Mouse (Mus musculus) MEL (cell line): ENCODE data around the gene Fam171a2. TPM values are rescaled to one million over a fixed set of nuclear protein-coding genes. Genes with fewer than 3 reads are reported as not detected.

Experiments used
- DNase-seq: peaks from one replicate; pipeline ENCODE4 v3.0.0; 2011; ENCODE audit warnings: low read depth, low spot score
- H3K27ac ChIP-seq: 2 replicates; pipeline ENCODE4 v1.5.1; 2012; ENCODE audit warnings: low read depth, mild to moderate bottlenecking, control low read depth, low read length, moderate library complexity; ENCODE audit not compliant: control insufficient read depth
- H3K27me3 ChIP-seq, 2 experiments: fragments of 150-350 bp in 1 of 2; sonication (generic) in 1 of 2; 2 replicates each; pipeline ENCODE4 v1.6.1; 2012; ENCODE audit warnings: low read length in 2 of 2, mild to moderate bottlenecking in 2 of 2, improper control_type of control experiment in 1 of 2, moderate library complexity in 1 of 2; ENCODE audit not compliant: insufficient read depth in 2 of 2, control insufficient read depth in 1 of 2
- H3K36me3 ChIP-seq, 2 experiments: 2 replicates each; pipeline ENCODE4 v1.6.1; 2012 to 2014; ENCODE audit warnings: low read length in 2 of 2, improper control_type of control experiment in 1 of 2, inconsistent platforms in 1 of 2, mild to moderate bottlenecking in 1 of 2; ENCODE audit not compliant: insufficient read depth in 2 of 2, control insufficient read depth in 1 of 2
- H3K4me1 ChIP-seq, 2 experiments: fragments of 150-350 bp in 1 of 2; sonication (generic) in 1 of 2; 2 replicates each; pipeline ENCODE4 v1.6.1; 2012; ENCODE audit warnings: low read length in 2 of 2, improper control_type of control experiment in 1 of 2, mild to moderate bottlenecking in 1 of 2; ENCODE audit not compliant: insufficient read depth in 2 of 2, control insufficient read depth in 1 of 2
- H3K4me3 ChIP-seq, 2 experiments: fragments of 150-350 bp in 1 of 2; sonication (generic) in 1 of 2; 2 replicates each; pipeline ENCODE4 v1.5.1; 2012; ENCODE audit warnings: low read depth in 2 of 2, low read length in 2 of 2, mild to moderate bottlenecking in 2 of 2, moderate library complexity in 2 of 2, control low read depth in 1 of 2, improper control_type of control experiment in 1 of 2; ENCODE audit not compliant: control insufficient read depth in 1 of 2, insufficient read depth in 1 of 2
- H3K79me2 ChIP-seq: 2 replicates; pipeline ENCODE4 v1.6.1; 2012; ENCODE audit warnings: mild to moderate bottlenecking, low read length, moderate library complexity; ENCODE audit not compliant: control insufficient read depth, poor library complexity, insufficient read depth
- H3K9ac ChIP-seq: 2 replicates; pipeline ENCODE4 v1.6.1; 2012; ENCODE audit warnings: low read depth, mild to moderate bottlenecking, control low read depth, low read length, moderate library complexity; ENCODE audit not compliant: control insufficient read depth, poor library complexity, severe bottlenecking
- H3K9me3 ChIP-seq: fragments of 150-350 bp; sonication (generic); replicated peaks from 2 replicates; pipeline ENCODE4 v1.6.1; 2012; ENCODE audit warnings: mild to moderate bottlenecking, low read length, improper control_type of control experiment, moderate library complexity; ENCODE audit not compliant: insufficient read depth
- BHLHE40 ChIP-seq: IDR thresholded peaks from 2 replicates; pipeline ENCODE4 v1.6.1; 2012; ENCODE audit warnings: low read depth, mild to moderate bottlenecking, inconsistent platforms, low read length, improper control_type of control experiment, borderline replicate concordance
- CHD1 ChIP-seq: IDR thresholded peaks from 2 replicates; pipeline ENCODE4 v1.6.1; 2012; ENCODE audit warnings: low read depth, mild to moderate bottlenecking, inconsistent platforms, low read length, improper control_type of control experiment
- CHD2 ChIP-seq: IDR thresholded peaks from 2 replicates; pipeline ENCODE4 v1.6.1; 2011; ENCODE audit warnings: low read length, improper control_type of control experiment
- CTCF ChIP-seq, 3 experiments: IDR thresholded peaks in 2 of 3; conservative IDR thresholded peaks in 1 of 3; 2 replicates each; pipeline ENCODE4 v1.5.1; 2011 to 2012; ENCODE audit warnings: low read length in 3 of 3, low read depth in 2 of 3, mild to moderate bottlenecking in 2 of 3, improper control_type of control experiment in 1 of 3, inconsistent platforms in 1 of 3, mixed read lengths in 1 of 3, moderate library complexity in 1 of 3; ENCODE audit not compliant: control insufficient read depth in 1 of 3, insufficient read depth in 1 of 3, poor library complexity in 1 of 3, severe bottlenecking in 1 of 3
- E2F4 ChIP-seq: IDR thresholded peaks from 2 replicates; pipeline ENCODE4 v1.6.1; 2011; ENCODE audit warnings: low read depth, low read length, improper control_type of control experiment, borderline replicate concordance
- GABPA ChIP-seq: IDR thresholded peaks from 2 replicates; pipeline ENCODE4 v1.6.1; 2012; ENCODE audit warnings: low read depth, mild to moderate bottlenecking, inconsistent platforms, low read length, improper control_type of control experiment, moderate library complexity
- GATA1 ChIP-seq: IDR thresholded peaks from 2 replicates; pipeline ENCODE4 v1.6.1; 2011; ENCODE audit warnings: low read depth, low read length, improper control_type of control experiment
- KAT2A ChIP-seq: conservative IDR thresholded peaks from 2 replicates; pipeline ENCODE4 v1.6.1; 2012; ENCODE audit warnings: low read depth, low read length, improper control_type of control experiment, inconsistent platforms
- MAX ChIP-seq: IDR thresholded peaks from 2 replicates; pipeline ENCODE4 v1.6.1; 2011; ENCODE audit warnings: low read length, improper control_type of control experiment
- MAZ ChIP-seq: IDR thresholded peaks from 2 replicates; pipeline ENCODE4 v1.6.1; 2012; ENCODE audit warnings: low read depth, mild to moderate bottlenecking, inconsistent platforms, low read length, improper control_type of control experiment
- MEF2A ChIP-seq: IDR thresholded peaks from 2 replicates; pipeline ENCODE4 v1.6.1; 2014; ENCODE audit warnings: low read depth, mild to moderate bottlenecking, inconsistent platforms, low read length, improper control_type of control experiment; ENCODE audit not compliant: poor library complexity, insufficient replicate concordance, severe bottlenecking; ENCODE audit errors: extremely low read depth
- MXI1 ChIP-seq: IDR thresholded peaks from 2 replicates; pipeline ENCODE4 v1.6.1; 2011; ENCODE audit warnings: mild to moderate bottlenecking, low read depth, low read length, improper control_type of control experiment
- MYB ChIP-seq: IDR thresholded peaks from 2 replicates; pipeline ENCODE4 v1.6.1; 2011; ENCODE audit warnings: mild to moderate bottlenecking, low read depth, low read length, improper control_type of control experiment
- POLR2A ChIP-seq, 2 experiments: IDR thresholded peaks; 2 replicates each; pipeline ENCODE4 v1.6.1; 2011 to 2012; ENCODE audit warnings: low read length in 2 of 2, mild to moderate bottlenecking in 2 of 2, control low read depth in 1 of 2, improper control_type of control experiment in 1 of 2, low read depth in 1 of 2, moderate library complexity in 1 of 2; ENCODE audit not compliant: control insufficient read depth in 1 of 2, insufficient read depth in 1 of 2, poor library complexity in 1 of 2
- POLR2AphosphoS2 ChIP-seq: IDR thresholded peaks from 2 replicates; pipeline ENCODE4 v1.6.1; 2011; ENCODE audit warnings: low read length, improper control_type of control experiment
- RAD21 ChIP-seq: IDR thresholded peaks from 2 replicates; pipeline ENCODE4 v1.6.1; 2011; ENCODE audit warnings: mild to moderate bottlenecking, low read depth, low read length, improper control_type of control experiment
- RCOR1 ChIP-seq: IDR thresholded peaks from 2 replicates; pipeline ENCODE4 v1.6.1; 2012; ENCODE audit warnings: low read depth, mild to moderate bottlenecking, inconsistent platforms, low read length, improper control_type of control experiment
- SIN3A ChIP-seq: IDR thresholded peaks from 2 replicates; pipeline ENCODE4 v1.6.1; 2012; ENCODE audit warnings: low read length, improper control_type of control experiment, inconsistent platforms
- SMC3 ChIP-seq: IDR thresholded peaks from 2 replicates; pipeline ENCODE4 v1.6.1; 2011; ENCODE audit warnings: low read depth, low read length, improper control_type of control experiment
- TAL1 ChIP-seq: IDR thresholded peaks from 2 replicates; pipeline ENCODE4 v1.6.1; 2012; ENCODE audit warnings: mild to moderate bottlenecking, inconsistent platforms, low read length, moderate library complexity, mixed read lengths
- TBP ChIP-seq: IDR thresholded peaks from 2 replicates; pipeline ENCODE4 v1.8.0; 2011; ENCODE audit warnings: low read depth, low read length, improper control_type of control experiment
- TCF12 ChIP-seq: IDR thresholded peaks from 2 replicates; pipeline ENCODE4 v1.6.1; 2014; ENCODE audit warnings: low read depth, mild to moderate bottlenecking, inconsistent platforms, low read length, improper control_type of control experiment, moderate library complexity
- USF1 ChIP-seq: IDR thresholded peaks from 2 replicates; pipeline ENCODE4 v1.6.1; 2014; ENCODE audit warnings: low read depth, mild to moderate bottlenecking, inconsistent platforms, low read length, improper control_type of control experiment, moderate library complexity
- USF2 ChIP-seq, 2 experiments: IDR thresholded peaks; 2 replicates each; pipeline ENCODE4 v1.6.1; 2011 to 2012; ENCODE audit warnings: improper control_type of control experiment in 2 of 2, low read length in 2 of 2, borderline replicate concordance in 1 of 2, inconsistent platforms in 1 of 2, low read depth in 1 of 2, mild to moderate bottlenecking in 1 of 2; ENCODE audit not compliant: insufficient read depth in 1 of 2
- ZC3H11A ChIP-seq: IDR thresholded peaks from 2 replicates; pipeline ENCODE4 v1.6.1; 2012; ENCODE audit warnings: low read depth, mild to moderate bottlenecking, inconsistent platforms, low read length, improper control_type of control experiment
- ZNF384 ChIP-seq: IDR thresholded peaks from 2 replicates; pipeline ENCODE4 v1.6.1; 2012; ENCODE audit warnings: low read depth, mild to moderate bottlenecking, inconsistent platforms, low read length, improper control_type of control experiment
- polyA plus RNA-seq, 2 experiments: library from polyadenylated mRNA; stranded (reverse) in 1 of 2; unstranded in 1 of 2; fragments of >175 nt in 1 of 2; fragments of >200 nt in 1 of 2; gene quantifications; 2 replicates each; pipeline versions ENCODE4 v1.2.1 to v1.2.4; 2012; ENCODE audit warnings: low replicate concordance in 2 of 2, low read depth in 1 of 2; ENCODE audit not compliant: insufficient read length in 2 of 2, insufficient read depth in 1 of 2, missing spikeins in 1 of 2
- total RNA-seq: library from RNA; depleted of rRNA; stranded (reverse); fragments of 300-350 nt; gene quantifications from 2 replicates; pipeline ENCODE4 v1.2.3, GENCODE M21; 2012

Fam171a2 gene
- total and polyA plus RNA-seq, 3 experiments: 2.0 to 8.8 TPM; not detected in 1

DNA sequence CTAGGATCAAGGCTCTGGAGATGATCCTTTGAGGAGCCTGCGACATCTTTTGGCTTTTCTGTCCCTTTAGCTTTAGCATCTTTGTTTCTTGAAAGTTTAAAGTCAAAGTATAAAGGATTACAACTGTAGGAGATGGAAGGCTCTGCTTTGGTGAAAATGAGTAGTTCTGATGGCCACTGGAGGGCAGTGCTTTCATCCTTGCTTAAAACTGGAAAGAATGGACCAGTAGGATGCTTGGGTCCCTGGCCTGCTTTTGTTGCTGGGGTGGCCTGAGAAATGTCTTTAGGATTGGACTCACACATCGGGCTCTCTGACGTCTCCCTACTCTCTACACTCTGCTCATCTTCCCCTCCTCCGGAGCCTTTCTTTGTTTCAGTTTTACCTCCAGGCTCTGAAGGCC is 33.4 kb upstream of the Fam171a2 start:
- Histone ChIP-seq H3K36me3 (peaks cover 0 to 19% of the 10 kb centered on the region in 2 experiments), H3K27me3 (no peaks in the 10 kb centered on the region), H3K79me2 (no peaks in the 10 kb centered on the region), H3K27ac (no peak overlapping the region), H3K4me1 (peaks cover under 1 to 16% of the 10 kb centered on the region in 2 experiments; a peak in 2 of 4 replicates), H3K4me3 (no peak overlapping the region), H3K9me3 (no peaks in the 10 kb centered on the region)
- TF ChIP-seq POLR2A (IDR thresholded peaks at IDR 0.05; ENCODE audit: control insufficient read depth in 1 of 2, insufficient read depth in 1 of 2, low read depth in 1 of 2, low read length in 2 of 2, poor library complexity in 1 of 2): no peak
- TF ChIP-seq GABPA: no peak
- no peak for TF ChIP-seq TAL1
- peak; percentile 45 for TF ChIP-seq SMC3
- TF ChIP-seq ZNF384: no peak
- TF ChIP-seq TBP: no peak
- TF ChIP-seq MAZ: no peak
- TF ChIP-seq MAX: no peak
- TF ChIP-seq ZC3H11A: no peak
- TF ChIP-seq MEF2A: no peak
- TF ChIP-seq KAT2A: no peak
- TF ChIP-seq CHD2: no peak
- peak in 2 of 3 experiments; percentile 23 to 57; a peak in 3 of 6 replicates for TF ChIP-seq CTCF (IDR thresholded peaks at IDR 0.05 in 2 of 3, conservative IDR thresholded peaks at IDR 0.05 in 1 of 3; ENCODE audit: control insufficient read depth in 1 of 3, insufficient read depth in 1 of 3, low read depth in 2 of 3, low read length in 3 of 3, poor library complexity in 1 of 3, severe bottlenecking in 1 of 3)
- no peak for TF ChIP-seq MXI1
- TF ChIP-seq MYB: no peak
- no peak for TF ChIP-seq BHLHE40
- no peak for TF ChIP-seq POLR2AphosphoS2
- TF ChIP-seq, all 39 proteins: peak for 2
- DNase-seq: no peak
- H3K9ac ChIP-seq: no peak overlapping the region

DNA sequence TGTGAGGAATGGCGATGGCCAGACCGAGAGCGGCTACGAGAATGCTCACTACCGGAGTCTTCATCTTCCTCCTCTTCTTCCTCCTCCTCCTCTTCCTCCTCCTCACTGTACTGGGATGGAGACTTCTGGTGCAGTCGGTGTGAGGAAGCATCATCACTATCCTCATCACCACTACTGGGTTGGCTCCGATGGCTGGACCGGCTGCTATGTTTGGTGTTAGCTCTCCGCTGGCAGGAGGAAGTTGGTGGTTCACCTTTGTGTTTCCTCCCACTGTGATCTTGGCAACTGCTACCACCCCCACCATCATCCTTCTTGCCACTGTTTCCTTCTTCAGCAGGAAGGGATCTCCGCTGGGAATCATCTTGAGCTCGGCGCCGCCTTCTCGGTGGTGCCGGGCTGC is 32.6 kb upstream of the Fam171a2 start:
- H3K4me1 ChIP-seq: peaks cover 6 to 22% of the 10 kb centered on the region in 2 experiments

More for the DNA sequence above, 32.6 kb upstream of the Fam171a2 start:
- Histone ChIP-seq H3K4me3 (no peak overlapping the region), H3K79me2 (no peaks in the 10 kb centered on the region), H3K9ac (no peak overlapping the region), H3K9me3 (no peaks in the 10 kb centered on the region), H3K27me3 (no peaks in the 10 kb centered on the region), H3K36me3 (peaks cover 0 to 26% of the 10 kb centered on the region in 2 experiments), H3K27ac (no peak overlapping the region)
- DNase-seq: no peak
- TF ChIP-seq E2F4 (no peak), MXI1 (no peak), USF1 (no peak), USF2 (IDR thresholded peaks at IDR 0.05; ENCODE audit: borderline replicate concordance in 1 of 2, insufficient read depth in 1 of 2, low read depth in 1 of 2, low read length in 2 of 2) (no peak), TCF12 (no peak), CHD2 (no peak), TBP (no peak), ZC3H11A (no peak), SIN3A (no peak), GABPA (no peak), RCOR1 (no peak), RAD21 (no peak), CHD1 (no peak), GATA1 (no peak)
